Mouse (Mus musculus) thymus, adult 2 months (tissue): ENCODE data around the gene Pthlh.

ENCODE experiments used
- CTCF ChIP-seq: fragments of 200-500 bp; IDR thresholded peaks from 2 replicates; pipeline ENCODE4 v1.5.1; 2012; ENCODE audit warnings: mild to moderate bottlenecking, control low read depth, low read length, moderate library complexity, borderline replicate concordance; ENCODE audit not compliant: control insufficient read depth, poor library complexity, insufficient read depth; ENCODE audit errors: extremely low read depth
- POLR2A ChIP-seq: fragments of 200-500 bp; IDR thresholded peaks from 2 replicates; pipeline ENCODE4 v1.6.1; 2012; ENCODE audit warnings: mild to moderate bottlenecking, low read length, control low read depth, moderate library complexity; ENCODE audit not compliant: control insufficient read depth, poor library complexity, insufficient read depth; ENCODE audit errors: extremely low read depth

DNA sequence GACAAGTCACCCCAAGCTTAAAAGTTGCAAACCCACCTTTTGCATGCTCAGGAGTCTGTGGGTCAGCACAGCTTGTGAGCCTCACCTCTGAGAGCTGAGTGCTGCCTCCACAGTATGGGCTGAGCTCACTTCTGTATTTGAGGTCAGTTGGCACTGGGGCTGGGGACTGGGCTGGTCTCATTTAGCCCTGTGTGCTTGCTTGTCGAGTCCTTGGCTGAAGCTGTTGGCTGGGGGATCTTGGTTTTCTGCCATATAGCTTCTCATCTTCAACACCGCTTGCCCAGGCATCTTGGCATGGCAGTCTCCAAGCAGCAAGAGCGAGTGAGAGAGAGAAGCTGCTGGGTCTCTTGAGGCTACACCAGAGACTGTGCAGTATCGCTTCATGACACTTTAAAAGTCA, 46.1 kb upstream of the Pthlh start:
- no peak for TF ChIP-seq POLR2A
- TF ChIP-seq CTCF: no peak
